Mouse (Mus musculus): Measurements from ENCODE around the gene Cd300c2.
"Not testable (repeated sequence)": the region's sequence is repeated elsewhere in the genome, so short reads cannot be mapped to it uniquely, and the experiment has no call there.

Cd300c2 gene

DNA sequence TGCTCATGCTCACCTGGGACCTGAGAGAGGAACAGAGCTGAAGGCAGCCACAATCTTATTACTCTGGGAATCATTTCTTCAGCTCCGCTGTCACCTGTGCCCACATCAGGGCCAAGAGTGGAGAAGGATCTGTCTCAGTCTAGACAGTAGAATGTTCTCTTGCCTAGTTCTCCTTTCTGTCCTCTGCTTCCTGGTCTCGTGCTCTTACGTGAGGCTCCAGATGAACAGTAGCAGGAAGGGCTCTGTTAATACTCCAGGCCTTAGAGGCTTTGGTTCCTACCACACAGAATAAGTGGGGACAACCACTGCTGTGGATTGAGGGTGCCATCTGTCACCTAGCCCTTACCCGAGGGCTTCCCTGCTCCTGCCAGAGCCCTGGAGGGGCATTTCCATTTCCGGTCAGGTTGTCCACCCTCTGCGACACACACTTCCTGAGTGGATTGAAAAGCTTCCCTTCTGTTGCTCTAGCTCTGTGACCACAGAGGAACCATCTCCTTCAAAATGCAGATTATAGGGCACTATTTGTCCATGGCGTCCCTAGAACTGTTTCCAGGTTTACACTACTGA, at the start of gene Cd300c2:
Gene Cd300c2, minus strand, starts transcription at position 407 of the 567 bp plus-strand sequence.
- in situ Hi-C loops (cut with MboI; ENCODE audit: low sequenced_read_pairs), result no loop called here

DNA sequence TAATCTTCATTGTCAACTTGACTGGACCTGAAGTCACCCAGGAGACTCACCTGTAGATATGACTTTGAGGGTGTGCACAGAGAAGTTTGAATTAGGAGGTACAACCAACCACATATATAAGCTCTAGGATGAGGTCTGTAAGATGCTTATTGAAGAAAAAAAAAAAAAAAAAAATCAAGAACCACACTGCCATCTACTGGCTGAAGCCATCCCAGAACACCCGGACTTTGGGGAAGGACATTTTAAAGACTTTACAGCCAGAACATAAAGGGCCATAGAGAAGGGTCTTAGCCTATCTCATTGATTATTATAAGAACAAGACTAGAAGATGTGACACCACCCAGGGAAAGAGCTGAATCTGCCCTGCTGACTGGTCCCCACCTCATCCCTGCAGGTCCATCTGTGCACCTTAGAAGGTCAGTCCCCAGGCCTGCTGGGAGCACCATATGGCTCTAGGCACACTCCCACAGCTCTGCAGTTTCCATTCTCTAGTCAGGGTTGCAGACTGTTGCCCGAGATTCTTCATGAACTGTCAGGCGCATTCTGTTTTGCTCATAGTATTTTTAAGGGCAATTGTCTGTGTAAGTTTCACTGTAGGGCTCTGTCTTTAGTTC, 47.7 kb upstream of the Cd300c2 start:
- in situ Hi-C loops (cut with MboI; ENCODE audit: low sequenced_read_pairs), result no loop called here

DNA sequence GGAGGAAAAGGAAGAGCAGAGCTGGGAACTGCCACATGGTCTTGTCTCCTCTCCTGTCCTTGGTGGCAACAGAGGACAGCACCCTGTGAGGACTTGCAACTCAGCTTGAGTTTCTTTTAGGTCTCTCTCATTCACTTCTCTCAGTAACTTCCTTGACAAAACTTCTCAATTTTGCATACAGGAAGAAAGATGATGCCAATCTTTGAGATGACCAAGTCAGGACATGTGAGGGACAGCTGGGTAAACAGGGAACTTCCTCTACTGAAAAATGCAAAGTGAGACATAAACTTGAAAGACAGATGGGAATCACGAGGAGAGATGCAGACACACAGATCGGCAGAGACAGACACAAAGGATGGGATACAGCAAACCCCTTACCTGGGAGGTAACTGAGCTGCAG, 46.6 kb upstream of the Cd300c2 start, which contains the start of gene Cd300ld3:
Gene Cd300ld3, minus strand, starts transcription at position 151 of the 400 bp plus-strand sequence.
- in situ Hi-C loops (cut with MboI; ENCODE audit: low sequenced_read_pairs), result no loop called here

DNA sequence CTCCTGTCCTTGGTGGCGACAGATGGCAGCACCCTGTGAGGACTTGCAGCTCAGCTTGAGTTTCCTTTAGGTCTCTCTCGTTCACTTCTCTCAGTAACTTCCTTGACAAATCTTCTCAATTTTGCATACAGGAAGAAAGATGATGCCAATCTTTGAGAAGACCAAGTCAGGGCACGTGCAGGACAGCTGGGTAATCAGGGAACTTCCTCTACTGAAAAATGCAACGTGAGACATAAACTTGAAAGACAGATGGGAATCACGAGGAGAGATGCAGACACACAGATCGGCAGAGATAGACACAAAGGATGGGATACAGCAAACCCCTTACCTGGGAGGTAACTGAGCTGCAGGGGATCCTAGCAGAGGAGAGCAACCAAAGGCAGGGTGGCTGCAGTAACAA, 36.0 kb upstream of the Cd300c2 start, which contains the start of gene Cd300ld5:
Gene Cd300ld5, minus strand, starts transcription at position 101 of the 400 bp plus-strand sequence.
- in situ Hi-C loops (cut with MboI; ENCODE audit: low sequenced_read_pairs), result not testable (repeated sequence)

DNA sequence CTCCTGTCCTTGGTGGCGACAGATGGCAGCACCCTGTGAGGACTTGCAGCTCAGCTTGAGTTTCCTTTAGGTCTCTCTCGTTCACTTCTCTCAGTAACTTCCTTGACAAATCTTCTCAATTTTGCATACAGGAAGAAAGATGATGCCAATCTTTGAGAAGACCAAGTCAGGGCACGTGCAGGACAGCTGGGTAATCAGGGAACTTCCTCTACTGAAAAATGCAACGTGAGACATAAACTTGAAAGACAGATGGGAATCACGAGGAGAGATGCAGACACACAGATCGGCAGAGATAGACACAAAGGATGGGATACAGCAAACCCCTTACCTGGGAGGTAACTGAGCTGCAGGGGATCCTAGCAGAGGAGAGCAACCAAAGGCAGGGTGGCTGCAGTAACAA, 25.2 kb upstream of the Cd300c2 start, which contains the start of gene Cd300ld4:
Gene Cd300ld4, minus strand, starts transcription at position 101 of the 400 bp plus-strand sequence.
- in situ Hi-C loops (cut with MboI; ENCODE audit: low sequenced_read_pairs), result not testable (repeated sequence)

DNA sequence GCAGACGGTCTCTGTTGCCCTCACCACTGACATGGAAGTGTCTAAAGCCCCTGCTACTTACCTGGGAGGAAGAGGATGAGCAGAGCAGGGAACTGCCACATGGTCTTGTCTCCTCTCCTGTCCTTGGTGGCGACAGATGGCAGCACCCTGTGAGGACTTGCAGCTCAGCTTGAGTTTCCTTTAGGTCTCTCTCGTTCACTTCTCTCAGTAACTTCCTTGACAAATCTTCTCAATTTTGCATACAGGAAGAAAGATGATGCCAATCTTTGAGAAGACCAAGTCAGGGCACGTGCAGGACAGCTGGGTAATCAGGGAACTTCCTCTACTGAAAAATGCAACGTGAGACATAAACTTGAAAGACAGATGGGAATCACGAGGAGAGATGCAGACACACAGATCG, 14.4 kb upstream of the Cd300c2 start, which contains the start of gene Cd300ld2:
Gene Cd300ld2, minus strand, starts transcription at position 101 of the 400 bp plus-strand sequence.
- in situ Hi-C loops (cut with MboI; ENCODE audit: low sequenced_read_pairs), result not testable (repeated sequence)

DNA sequence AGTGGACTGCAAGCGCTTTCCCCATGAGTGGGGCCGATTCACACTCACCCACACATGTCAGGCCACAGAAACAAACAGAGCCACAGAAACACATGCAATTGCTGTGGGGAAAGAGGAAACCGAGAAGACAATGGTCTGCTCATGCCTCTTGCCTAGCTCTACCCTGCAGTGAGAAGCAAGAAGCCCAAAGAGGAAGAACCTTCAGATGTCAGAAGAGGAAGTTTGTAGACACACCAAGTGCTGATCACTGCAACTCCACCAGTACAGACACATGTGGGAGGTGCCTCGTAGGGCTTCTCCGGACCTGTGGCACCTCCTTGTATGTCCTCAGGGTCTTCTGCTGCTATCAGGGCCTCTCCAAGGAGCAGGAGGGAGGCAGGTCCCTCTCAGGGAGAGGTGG, 2.4 kb upstream of the Cd300c2 start:
- in situ Hi-C loops (cut with MboI; ENCODE audit: low sequenced_read_pairs), result no loop called here

DNA sequence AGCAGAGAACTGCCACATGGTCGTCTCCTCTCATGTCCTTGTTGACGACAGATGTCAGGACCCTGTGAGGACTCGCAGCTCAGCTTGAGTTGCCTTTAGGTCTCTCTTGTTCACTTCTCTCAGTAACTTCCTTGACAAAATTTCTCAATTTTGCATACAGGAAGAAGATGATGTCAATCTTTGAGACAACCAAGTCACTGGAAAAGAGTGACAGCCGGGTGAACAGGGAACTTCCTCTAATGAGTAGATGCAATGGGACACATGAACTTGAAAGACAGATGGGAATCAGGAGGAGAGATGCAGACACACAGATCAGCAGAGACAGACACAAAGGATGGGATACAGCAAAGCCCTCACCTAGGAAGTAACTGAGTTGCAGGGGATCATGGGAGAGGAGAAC, 11.9 kb downstream of the Cd300c2 start, which contains the start of gene Cd300ld:
Gene Cd300ld, minus strand, starts transcription at position 130 of the 400 bp plus-strand sequence.
- in situ Hi-C loops (cut with MboI; ENCODE audit: low sequenced_read_pairs), result no loop called here

DNA sequence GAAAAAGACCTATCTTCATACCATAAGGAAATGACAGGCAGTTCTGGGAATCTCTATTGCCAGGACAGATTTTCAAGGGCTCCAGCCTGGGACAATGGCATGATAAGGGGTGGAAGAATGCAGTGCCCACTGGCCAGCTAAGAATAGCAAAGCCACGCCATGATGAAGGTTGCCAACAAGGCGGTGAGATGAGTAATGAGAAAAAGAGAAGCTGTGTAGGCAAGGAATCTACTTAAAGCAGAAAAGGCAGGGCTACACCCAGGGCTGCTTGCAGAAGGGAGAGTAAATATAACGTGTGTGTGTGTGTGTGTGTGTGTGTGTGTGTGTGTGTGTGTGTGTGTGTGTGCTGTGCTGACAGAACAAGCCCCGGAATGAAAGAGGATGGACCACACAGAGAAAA, 19.8 kb downstream of the Cd300c2 start:
- in situ Hi-C loops (cut with MboI; ENCODE audit: low sequenced_read_pairs), result no loop called here

DNA sequence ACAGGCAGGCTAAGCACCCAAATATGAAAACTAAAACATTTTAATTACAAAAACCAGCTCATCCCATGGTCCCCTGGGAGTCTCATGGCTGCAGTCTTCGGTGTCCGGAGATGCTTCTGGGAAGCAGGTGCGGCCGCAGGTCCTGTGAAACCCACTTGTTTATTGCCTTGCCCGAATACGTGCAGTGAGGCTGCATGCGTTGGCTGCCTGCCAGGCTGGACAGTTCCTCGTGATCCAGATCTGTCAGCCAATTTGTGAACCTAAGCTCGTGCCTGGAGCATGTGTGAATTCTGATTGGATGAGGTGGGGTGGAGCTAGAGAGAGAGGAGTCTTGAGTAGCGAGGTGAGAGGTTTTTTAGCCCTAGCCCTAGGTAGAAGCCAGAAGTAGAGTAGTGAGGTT, 29.0 kb downstream of the Cd300c2 start:
- in situ Hi-C loops (cut with MboI; ENCODE audit: low sequenced_read_pairs), result no loop called here

DNA sequence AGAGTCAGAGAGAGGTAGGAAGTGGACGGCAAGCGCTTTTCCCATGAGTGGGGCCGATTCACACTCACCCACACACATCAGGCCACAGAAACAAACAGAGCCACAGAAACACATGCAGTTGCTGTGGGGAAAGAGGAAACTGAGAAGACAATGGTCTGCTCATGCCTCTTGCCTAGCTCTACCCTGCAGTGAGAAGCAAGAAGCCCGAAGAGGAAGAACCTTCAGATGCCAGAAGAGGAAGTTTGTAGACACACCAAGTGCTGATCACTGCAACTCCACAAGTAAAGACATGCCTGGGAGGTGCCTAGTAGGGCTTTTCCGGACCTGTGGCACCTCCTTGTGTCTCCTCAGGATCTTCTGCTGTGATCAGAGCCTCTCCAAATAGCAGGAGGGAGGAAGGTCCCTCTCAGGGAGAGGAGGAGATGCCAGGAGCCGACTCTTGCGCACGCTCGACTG, 32.9 kb downstream of the Cd300c2 start, which contains the start of gene Cd300c:
Gene Cd300c, minus strand, starts transcription at position 406 of the 456 bp plus-strand sequence.
- in situ Hi-C loops (cut with MboI; ENCODE audit: low sequenced_read_pairs), result no loop called here

DNA sequence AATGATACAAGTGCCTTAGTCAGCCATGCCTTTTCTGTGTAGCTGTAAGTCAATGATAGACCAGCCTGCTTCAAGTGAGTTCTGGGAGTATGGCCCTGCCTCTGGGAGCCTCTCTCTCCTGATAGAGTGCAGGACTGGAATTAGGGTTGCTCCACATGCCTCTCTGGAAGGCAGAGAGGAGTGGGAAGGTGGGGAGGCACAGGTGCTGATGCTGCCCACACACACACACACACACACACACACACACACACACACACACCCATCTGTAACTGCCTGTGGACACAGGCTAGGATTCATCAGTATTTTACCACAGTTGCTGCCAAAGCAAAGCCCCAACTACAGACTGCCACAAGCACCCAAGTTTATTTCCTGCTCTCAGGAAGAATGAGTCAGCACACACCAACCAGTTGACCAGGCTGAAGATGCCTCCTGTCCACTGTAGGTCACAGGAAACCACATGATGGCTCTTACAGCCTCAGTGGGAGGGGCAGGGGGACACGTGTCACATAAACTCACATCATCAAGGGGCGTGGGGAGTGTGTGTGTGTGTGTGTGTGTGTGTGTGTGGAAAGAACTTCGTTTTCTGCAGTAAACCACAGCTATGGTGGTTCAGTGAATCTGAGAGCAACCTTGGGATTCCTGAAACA, 36.4 kb downstream of the Cd300c2 start:
- in situ Hi-C loops (cut with MboI; ENCODE audit: low sequenced_read_pairs), result no loop called here

DNA sequence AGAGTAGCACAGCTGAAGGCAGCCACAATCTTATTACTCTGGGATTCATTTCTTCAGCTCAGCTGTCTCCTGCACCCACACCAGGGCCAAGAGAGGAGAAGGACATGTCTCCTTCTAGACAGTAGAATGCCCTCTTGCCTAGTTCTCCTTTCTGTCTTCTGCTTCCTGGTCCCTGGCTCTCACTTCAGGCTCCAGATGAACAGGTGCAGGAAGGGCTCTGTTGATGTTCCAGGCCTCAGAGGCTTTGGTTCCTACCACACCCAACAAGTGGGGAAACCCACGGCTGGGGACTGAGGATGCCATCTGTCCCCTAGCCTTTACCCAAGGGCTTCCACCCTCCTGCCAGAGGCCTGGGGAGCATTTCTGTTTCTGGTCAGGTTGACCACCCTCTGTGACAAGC, 41.3 kb downstream of the Cd300c2 start:
- in situ Hi-C loops (cut with MboI; ENCODE audit: low sequenced_read_pairs), result no loop called here

All from CH12F3 (cell line).